Mouse (Mus musculus) ES-E14 (cell line): ENCODE results near the gene Phc1. TPM values are rescaled to one million over a fixed set of nuclear protein-coding genes. Genes with fewer than 3 reads are reported as not detected.

Source experiments
- DNase-seq: peaks from one replicate; pipeline ENCODE4 v3.0.0-alpha.2; 2013; ENCODE audit warnings: low read depth, low spot score
- H3K27ac ChIP-seq: 2 replicates; pipeline ENCODE4 v1.5.1; 2012; ENCODE audit warnings: low read depth, mild to moderate bottlenecking, low read length, moderate library complexity, mixed read lengths; ENCODE audit not compliant: poor library complexity, insufficient read depth, severe bottlenecking
- H3K36me3 ChIP-seq: 2 replicates; pipeline ENCODE4 v1.6.1; 2012; ENCODE audit warnings: mild to moderate bottlenecking, low read length, moderate library complexity, mixed read lengths; ENCODE audit not compliant: control insufficient read depth, poor library complexity, insufficient read depth, severe bottlenecking
- H3K4me1 ChIP-seq, 2 experiments: fragments of 150-350 bp in 1 of 2; sonication (generic) in 1 of 2; 2 replicates each; pipeline ENCODE4 v1.6.1; 2012; ENCODE audit warnings: low read length in 2 of 2, mild to moderate bottlenecking in 1 of 2, mixed read lengths in 1 of 2; ENCODE audit not compliant: control insufficient read depth in 2 of 2, insufficient read depth in 2 of 2, poor library complexity in 1 of 2
- H3K4me3 ChIP-seq, 2 experiments: fragments of 150-350 bp in 1 of 2; sonication (generic) in 1 of 2; 2 replicates each; pipeline ENCODE4 v1.5.1; 2012; ENCODE audit warnings: low read length in 2 of 2, low read depth in 1 of 2, mild to moderate bottlenecking in 1 of 2, mixed read lengths in 1 of 2; ENCODE audit not compliant: insufficient read depth in 1 of 2, poor library complexity in 1 of 2, severe bottlenecking in 1 of 2
- H3K9ac ChIP-seq: 2 replicates; pipeline ENCODE4 v1.6.1; 2012; ENCODE audit warnings: low read depth, mild to moderate bottlenecking, low read length, mixed read lengths; ENCODE audit not compliant: poor library complexity, insufficient read depth, severe bottlenecking
- H3K9me3 ChIP-seq: fragments of 150-350 bp; sonication (generic); 2 replicates; pipeline ENCODE4 v1.6.1; 2012; ENCODE audit warnings: low read depth, mild to moderate bottlenecking, low read length; ENCODE audit not compliant: control insufficient read depth, insufficient read depth
- CHD2 ChIP-seq: IDR thresholded peaks from 2 replicates; pipeline ENCODE4 v1.6.1; 2014; ENCODE audit warnings: mild to moderate bottlenecking, low read depth, low read length, inconsistent platforms
- HCFC1 ChIP-seq: IDR thresholded peaks from 2 replicates; pipeline ENCODE4 v1.6.1; 2012; ENCODE audit warnings: low read length, inconsistent platforms, borderline replicate concordance; ENCODE audit not compliant: insufficient read depth
- MAFK ChIP-seq: IDR thresholded peaks from 2 replicates; pipeline ENCODE4 v1.6.1; 2014; ENCODE audit warnings: mild to moderate bottlenecking, low read depth, low read length, inconsistent platforms; ENCODE audit not compliant: insufficient read depth
- ZC3H11A ChIP-seq: IDR thresholded peaks from 2 replicates; pipeline ENCODE4 v1.6.1; 2012; ENCODE audit warnings: low read depth, mild to moderate bottlenecking, inconsistent platforms, low read length, borderline replicate concordance
- ZNF384 ChIP-seq: IDR thresholded peaks from 2 replicates; pipeline ENCODE4 v1.6.1; 2012; ENCODE audit warnings: low read depth, low read length, inconsistent platforms
- in situ Hi-C, 2 experiments: fragments of 600-800 bp; cut with MboI; formaldehyde crosslinking; loops; one replicate each; pipeline ENCODE4 v1.15.1; 2025; ENCODE audit warnings: low sequenced_read_pairs in 2 of 2, inconsistent platforms in 1 of 2; ENCODE audit not compliant: unreplicated experiment in 2 of 2
- total RNA-seq: library from RNA; depleted of rRNA; stranded (reverse); fragments of 300-350 nt; gene quantifications from 2 replicates; pipeline ENCODE4 v1.2.3, GENCODE M21; 2012; rRNA removed

The Phc1 gene
- total RNA-seq, 1 experiment, result 169 TPM

GRCm38 (mm10) chr6:122268561-122268960, 71.8 kb downstream of the Phc1 start:
- Histone ChIP-seq H3K9ac (no peak overlapping the region), H3K4me1 (no peaks in the 10 kb centered on the region), H3K36me3 (no peaks in the 10 kb centered on the region), H3K27ac (no peak overlapping the region), H3K4me3 (no peak overlapping the region), H3K9me3 (no peaks in the 10 kb centered on the region)
- in situ Hi-C loops, result no loop called here
- no peak for DNase-seq
- TF ChIP-seq CHD2, result no peak
- no peak for TF ChIP-seq HCFC1
- no peak for TF ChIP-seq ZC3H11A
- no peak for TF ChIP-seq MAFK
- TF ChIP-seq ZNF384, result no peak

Other genes starting within 250 kb of the Phc1 start
- not detected in 2 replicates for gene Klrg1, start 57.7 kb downstream of the Phc1 start, total RNA-seq
- gene M6pr, start 31.8 kb downstream of the Phc1 start, total RNA-seq, result 297 and 332 TPM in 2 replicates
- 36.3 and 54.4 TPM in 2 replicates for gene Rimklb, start 158.2 kb upstream of the Phc1 start, total RNA-seq
- gene Mfap5, start 165.3 kb upstream of the Phc1 start, total RNA-seq, result 7.1 and 8.7 TPM in 2 replicates
- 0.32 and 0.76 TPM in 2 replicates for gene Aicda, start 213.2 kb upstream of the Phc1 start, total RNA-seq